Mouse (Mus musculus) G1E (cell line): ENCODE results near the gene Prox1.

Source experiments
- CTCF ChIP-seq: IDR thresholded peaks from 2 replicates; pipeline ENCODE4 v1.5.1; 2012; ENCODE audit warnings: low read depth, low read length, inconsistent platforms, mixed read lengths
- GATA1 ChIP-seq: IDR thresholded peaks from 2 replicates; pipeline ENCODE4 v1.6.1; 2012; ENCODE audit warnings: borderline replicate concordance, low read length, inconsistent platforms, mixed read lengths
- GATA2 ChIP-seq: IDR thresholded peaks from 2 replicates; pipeline ENCODE4 v1.6.1; 2012; ENCODE audit warnings: low read depth, low read length, inconsistent platforms, borderline replicate concordance
- POLR2AphosphoS5 ChIP-seq: IDR thresholded peaks from 2 replicates; pipeline ENCODE4 v1.6.1; 2012; ENCODE audit warnings: low read depth, low read length, inconsistent platforms; ENCODE audit not compliant: insufficient replicate concordance
- TAL1 ChIP-seq: conservative IDR thresholded peaks from 2 replicates; pipeline ENCODE4 v1.6.1; 2012; ENCODE audit warnings: low read depth, low read length, inconsistent platforms, mixed read lengths

DNA sequence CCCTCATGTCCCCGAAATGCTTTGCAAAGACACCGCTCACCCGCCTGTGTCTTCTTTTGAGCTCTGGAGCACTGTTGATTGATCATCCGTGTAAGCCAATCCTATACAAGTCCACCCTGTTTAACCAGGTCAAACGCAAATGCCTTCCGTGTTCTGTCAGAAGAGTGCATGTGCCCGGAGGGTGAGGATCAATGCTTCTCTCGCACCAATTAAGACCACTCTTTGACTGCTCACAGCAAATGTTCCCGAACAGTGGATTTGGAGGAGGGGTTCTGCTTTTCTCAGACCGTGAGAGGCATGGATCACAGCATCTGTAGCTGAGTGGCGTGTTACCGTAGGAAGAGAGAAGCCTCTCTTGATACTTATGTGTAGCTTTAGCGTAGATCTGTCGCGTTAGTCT lies 46.1 kb upstream of the Prox1 start:
- TF ChIP-seq GATA1 (no peak), CTCF (no peak), TAL1 (no peak), POLR2AphosphoS5 (no peak), GATA2 (no peak)
